Mouse (Mus musculus) liver, embryonic 12.5 days (tissue): ENCODE measurements around the gene Hid1. TPM values are rescaled to one million over a fixed set of nuclear protein-coding genes. Genes with fewer than 3 reads are reported as not detected.

ENCODE experiments used
- ATAC-seq: fragments of 200-750 bp; cut with Nextera tagmentation; 2 replicates; pipeline ENCODE4 v1.8.0; 2017; ENCODE audit warnings: moderate number of reproducible peaks, mild to moderate bottlenecking, moderate library complexity
- H3K27ac ChIP-seq: fragments of 300-500 bp; sonication (generic); 2 replicates; pipeline ENCODE4 v1.5.1; 2016; ENCODE audit warnings: mild to moderate bottlenecking
- H3K27me3 ChIP-seq: fragments of 300-500 bp; sonication (generic); replicated peaks from 2 replicates; pipeline ENCODE4 v1.6.1; 2016; ENCODE audit warnings: mild to moderate bottlenecking, moderate library complexity
- H3K36me3 ChIP-seq: fragments of 300-500 bp; sonication (generic); 2 replicates; pipeline ENCODE4 v1.6.1; 2016; ENCODE audit warnings: mild to moderate bottlenecking, moderate library complexity
- H3K4me1 ChIP-seq: fragments of 300-500 bp; sonication (generic); 2 replicates; pipeline ENCODE4 v1.6.1; 2016
- H3K4me2 ChIP-seq: fragments of 300-500 bp; sonication (generic); 2 replicates; pipeline ENCODE4 v1.6.1; 2016; ENCODE audit warnings: mild to moderate bottlenecking, moderate library complexity
- H3K4me3 ChIP-seq: fragments of 300-500 bp; sonication (generic); 2 replicates; pipeline ENCODE4 v1.5.1; 2016; ENCODE audit warnings: mild to moderate bottlenecking, moderate library complexity
- H3K9ac ChIP-seq: fragments of 300-500 bp; sonication (generic); 2 replicates; pipeline ENCODE4 v1.6.1; 2016; ENCODE audit warnings: mild to moderate bottlenecking, moderate library complexity
- H3K9me3 ChIP-seq: fragments of 300-500 bp; sonication (generic); replicated peaks from 2 replicates; pipeline ENCODE4 v1.6.1; 2016; ENCODE audit warnings: mild to moderate bottlenecking, moderate library complexity
- WGBS: fragments of 180-500 bp; shearing (Covaris S2); methylation state at CpG from one replicate; pipeline ENCODE4 v1.1.7; 2016; ENCODE audit not compliant: insufficient replicate concordance; 5-methylcytosine and 5-hydroxymethylcytosine counted together
- polyA plus RNA-seq: library from polyadenylated mRNA; unstranded; fragments of >200 nt; fragmentation: Nextera tagmentation; extraction: Ambion mirVana; gene quantifications from 2 replicates; pipeline ENCODE4 v1.2.1, GENCODE M21; 2016

Gene Hid1
- polyA plus RNA-seq, 1 experiment from 2014 or later: 1.8 TPM

- peaks cover 16% of the 10 kb centered on the region for H3K4me1 ChIP-seq
- no peaks in the 10 kb centered on the region for H3K36me3 ChIP-seq
- no peak overlapping the region for H3K9ac ChIP-seq
- no peaks in the 10 kb centered on the region for H3K9me3 ChIP-seq
- H3K4me3 ChIP-seq: no peak overlapping the region
- 25% methylated on average over 4 of the region's 4 CpGs for WGBS
- H3K27me3 ChIP-seq: peaks cover 88% of the 10 kb centered on the region
- H3K27ac ChIP-seq: no peak overlapping the region
- H3K4me2 ChIP-seq: no peak overlapping the region
- ATAC-seq: peak; percentile 46; the same call in 1 of the 2 replicates
These were observed 17.6 kb downstream of the Hid1 start for GRCm38 (mm10) chr11:115349976-115350375.

- peaks cover 16% of the 10 kb centered on the region for H3K4me1 ChIP-seq
- peaks cover 95% of the 10 kb centered on the region for H3K27me3 ChIP-seq
- H3K9ac ChIP-seq: no peak overlapping the region
- H3K4me3 ChIP-seq: no peak overlapping the region
- 28% methylated on average over 17 of the region's 17 CpGs for WGBS
- H3K4me2 ChIP-seq: 0 out of 2 replicates have a peak overlapping the region, but pooled peaks have one; percentile 20
- H3K9me3 ChIP-seq: no peaks in the 10 kb centered on the region
- ATAC-seq: peak; percentile 45
- H3K36me3 ChIP-seq: no peaks in the 10 kb centered on the region
- H3K27ac ChIP-seq: no peak overlapping the region
These were observed 18.8 kb downstream of the Hid1 start for GRCm38 (mm10) chr11:115348681-115349248.

- no peak overlapping the region for H3K27ac ChIP-seq
- no peak for ATAC-seq
- H3K9me3 ChIP-seq: no peaks in the 10 kb centered on the region
- H3K36me3 ChIP-seq: no peaks in the 10 kb centered on the region
- H3K4me1 ChIP-seq: peaks cover 16% of the 10 kb centered on the region
- H3K4me3 ChIP-seq: no peak overlapping the region
- no peak overlapping the region for H3K4me2 ChIP-seq
- peaks cover 90% of the 10 kb centered on the region for H3K27me3 ChIP-seq
- 33% methylated on average over 7 of the region's 7 CpGs for WGBS
- H3K9ac ChIP-seq: no peak overlapping the region
These were observed 22.0 kb downstream of the Hid1 start for GRCm38 (mm10) chr11:115345515-115345914.

GRCm38 (mm10) chr11:115344967-115345366, 22.6 kb downstream of the Hid1 start:
- Histone ChIP-seq H3K9ac (no peak overlapping the region), H3K9me3 (no peaks in the 10 kb centered on the region), H3K4me2 (no peak overlapping the region), H3K27ac (no peak overlapping the region), H3K27me3 (peaks cover 90% of the 10 kb centered on the region), H3K4me1 (peaks cover 16% of the 10 kb centered on the region), H3K4me3 (no peak overlapping the region), H3K36me3 (no peaks in the 10 kb centered on the region)
- WGBS: 2% methylated on average over 12 of the region's 12 CpGs
- no peak for ATAC-seq

GRCm38 (mm10) chr11:115341866-115342265, 25.7 kb downstream of the Hid1 start:
- H3K27me3 ChIP-seq: peaks cover 87% of the 10 kb centered on the region
- no peak for ATAC-seq

GRCm38 (mm10) chr11:115341246-115341645, 26.3 kb downstream of the Hid1 start:
- no peaks in the 10 kb centered on the region for H3K36me3 ChIP-seq
- 35% methylated on average over 2 of the region's 2 CpGs for WGBS
- H3K9ac ChIP-seq: no peak overlapping the region
- ATAC-seq: no peak
- H3K4me3 ChIP-seq: no peak overlapping the region
- peaks cover 87% of the 10 kb centered on the region for H3K27me3 ChIP-seq
- no peaks in the 10 kb centered on the region for H3K4me1 ChIP-seq
- H3K9me3 ChIP-seq: no peaks in the 10 kb centered on the region
- no peak overlapping the region for H3K27ac ChIP-seq
- no peak overlapping the region for H3K4me2 ChIP-seq

More at GRCm38 (mm10) chr11:115341866-115342265, 25.7 kb downstream of the Hid1 start:
- H3K36me3 ChIP-seq: no peaks in the 10 kb centered on the region
- H3K27ac ChIP-seq: no peak overlapping the region
- H3K4me3 ChIP-seq: no peak overlapping the region
- H3K4me1 ChIP-seq: no peaks in the 10 kb centered on the region
- H3K9me3 ChIP-seq: no peaks in the 10 kb centered on the region
- H3K4me2 ChIP-seq: no peak overlapping the region
- H3K9ac ChIP-seq: no peak overlapping the region
- WGBS: 61% methylated on average over 6 of the region's 6 CpGs

- Histone ChIP-seq H3K4me2 (no peak overlapping the region), H3K27ac (no peak overlapping the region), H3K9ac (no peak overlapping the region), H3K27me3 (peaks cover 89% of the 10 kb centered on the region), H3K36me3 (no peaks in the 10 kb centered on the region), H3K4me1 (no peaks in the 10 kb centered on the region), H3K9me3 (no peaks in the 10 kb centered on the region), H3K4me3 (no peak overlapping the region)
- WGBS: 65% methylated on average over 1 of the region's 1 CpGs
- ATAC-seq: no peak
These were observed 29.7 kb downstream of the Hid1 start for GRCm38 (mm10) chr11:115337826-115338225.

GRCm38 (mm10) chr11:115337350-115337749, 30.2 kb downstream of the Hid1 start:
- H3K9me3 ChIP-seq: no peaks in the 10 kb centered on the region
- no peak overlapping the region for H3K4me3 ChIP-seq
- H3K36me3 ChIP-seq: no peaks in the 10 kb centered on the region
- no peaks in the 10 kb centered on the region for H3K4me1 ChIP-seq
- H3K4me2 ChIP-seq: no peak overlapping the region
- WGBS: 25% methylated on average over 3 of the region's 3 CpGs
- H3K27me3 ChIP-seq: peaks cover 93% of the 10 kb centered on the region
- no peak for ATAC-seq
- no peak overlapping the region for H3K9ac ChIP-seq
- no peak overlapping the region for H3K27ac ChIP-seq

- H3K9ac ChIP-seq: no peak overlapping the region
- no peaks in the 10 kb centered on the region for H3K4me1 ChIP-seq
- peaks cover 94% of the 10 kb centered on the region for H3K27me3 ChIP-seq
- H3K4me3 ChIP-seq: no peak overlapping the region
- no peak overlapping the region for H3K4me2 ChIP-seq
- H3K9me3 ChIP-seq: no peaks in the 10 kb centered on the region
- no peak for ATAC-seq
- no peaks in the 10 kb centered on the region for H3K36me3 ChIP-seq
- H3K27ac ChIP-seq: no peak overlapping the region
- WGBS: 14% methylated on average over 6 of the region's 6 CpGs
These were observed 31.4 kb downstream of the Hid1 start for GRCm38 (mm10) chr11:115336115-115336514.

GRCm38 (mm10) chr11:115335223-115335622, 32.3 kb downstream of the Hid1 start:
- H3K4me3 ChIP-seq: no peak overlapping the region
- peaks cover 91% of the 10 kb centered on the region for H3K27me3 ChIP-seq
- H3K9me3 ChIP-seq: no peaks in the 10 kb centered on the region
- H3K4me2 ChIP-seq: no peak overlapping the region
- 45% methylated on average over 12 of the region's 12 CpGs for WGBS
- H3K27ac ChIP-seq: no peak overlapping the region
- no peaks in the 10 kb centered on the region for H3K4me1 ChIP-seq
- no peak for ATAC-seq
- no peak overlapping the region for H3K9ac ChIP-seq
- H3K36me3 ChIP-seq: no peaks in the 10 kb centered on the region

- H3K4me2 ChIP-seq: peak within 1 kb of the TSS; percentile 33
- 6% methylated on average over 29 of the region's 29 CpGs for WGBS
- H3K36me3 ChIP-seq: no peaks in the 10 kb centered on the region
- no peak within 1 kb of the TSS for H3K27ac ChIP-seq
- H3K4me1 ChIP-seq: no peaks in the 10 kb centered on the region
- no peak for ATAC-seq
- H3K9me3 ChIP-seq: no peaks in the 10 kb centered on the region
- peaks cover 91% of the 10 kb centered on the region for H3K27me3 ChIP-seq
- no peak within 1 kb of the TSS for H3K4me3 ChIP-seq
- H3K9ac ChIP-seq: no peak within 1 kb of the TSS
These were observed 33.0 kb downstream of the Hid1 start, which contains the start of gene Otop3 for GRCm38 (mm10) chr11:115334531-115334930. Gene Otop3, plus strand, starts transcription at chr11:115334731.

GRCm38 (mm10) chr11:115329339-115329738, 38.2 kb downstream of the Hid1 start:
- H3K4me3 ChIP-seq: no peak overlapping the region
- no peak overlapping the region for H3K27ac ChIP-seq
- H3K4me1 ChIP-seq: no peaks in the 10 kb centered on the region
- H3K27me3 ChIP-seq: peaks cover 90% of the 10 kb centered on the region
- H3K4me2 ChIP-seq: no peak overlapping the region
- WGBS: 54% methylated on average over 15 of the region's 15 CpGs
- no peak overlapping the region for H3K9ac ChIP-seq
- H3K9me3 ChIP-seq: no peaks in the 10 kb centered on the region
- ATAC-seq: no peak
- H3K36me3 ChIP-seq: no peaks in the 10 kb centered on the region

GRCm38 (mm10) chr11:115326730-115327129, 40.8 kb downstream of the Hid1 start:
- Histone ChIP-seq H3K4me3 (no peak overlapping the region), H3K9me3 (no peaks in the 10 kb centered on the region), H3K27me3 (peaks cover 90% of the 10 kb centered on the region), H3K9ac (no peak overlapping the region), H3K4me1 (0 out of 2 replicates have a peak, but pooled peaks cover 6% of the 10 kb centered on the region), H3K4me2 (no peak overlapping the region), H3K36me3 (no peaks in the 10 kb centered on the region), H3K27ac (no peak overlapping the region)
- no peak for ATAC-seq
- WGBS: 57% methylated on average over 7 of the region's 7 CpGs
